Mouse (Mus musculus) ovary, postnatal 14 days (tissue): ENCODE data around the gene Wdr86.

Source experiments
- DNase-seq: peaks from one replicate; pipeline ENCODE4 v3.0.0; 2022; ENCODE audit warnings: low spot score

Wdr86 gene

DNA sequence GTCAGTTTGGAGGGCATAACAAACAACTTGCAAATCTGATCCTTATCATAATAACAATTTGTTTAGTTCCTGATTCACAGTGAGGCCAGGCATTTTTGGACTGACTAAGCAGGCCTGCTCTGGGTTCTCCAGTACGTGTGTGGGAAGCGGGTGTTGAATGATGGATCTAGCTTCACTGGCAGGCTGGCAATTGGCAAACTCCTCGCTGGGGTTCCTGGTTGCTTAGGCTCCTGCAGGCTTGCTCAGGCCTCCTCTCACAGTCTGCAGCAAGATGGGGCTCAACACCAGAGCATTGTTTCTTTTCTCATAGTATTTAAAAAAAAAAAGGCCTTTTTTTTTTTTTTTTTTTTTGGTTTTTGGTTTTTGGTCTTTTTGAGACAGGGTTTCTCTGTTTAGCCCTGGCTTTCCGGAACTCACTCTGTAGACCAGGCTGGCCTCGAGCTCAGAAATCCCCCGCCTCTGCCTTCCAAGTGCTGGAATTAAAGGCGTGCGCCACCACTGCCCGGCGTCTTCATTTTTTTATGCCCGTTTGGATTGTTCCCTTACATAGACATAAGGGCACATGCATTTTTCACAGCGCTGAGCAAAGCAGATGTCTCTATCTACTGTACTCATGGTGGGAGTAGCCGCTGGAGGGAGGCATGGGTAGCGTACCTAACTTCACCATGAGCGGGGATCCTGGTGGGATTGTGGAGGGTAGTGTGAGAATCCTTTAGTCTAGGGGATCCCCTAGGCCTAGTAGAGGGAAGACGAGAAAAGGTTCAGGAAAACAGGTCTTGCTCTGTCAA, 45.8 kb downstream of the Wdr86 start:
- DNase-seq: peak; percentile 49

DNA sequence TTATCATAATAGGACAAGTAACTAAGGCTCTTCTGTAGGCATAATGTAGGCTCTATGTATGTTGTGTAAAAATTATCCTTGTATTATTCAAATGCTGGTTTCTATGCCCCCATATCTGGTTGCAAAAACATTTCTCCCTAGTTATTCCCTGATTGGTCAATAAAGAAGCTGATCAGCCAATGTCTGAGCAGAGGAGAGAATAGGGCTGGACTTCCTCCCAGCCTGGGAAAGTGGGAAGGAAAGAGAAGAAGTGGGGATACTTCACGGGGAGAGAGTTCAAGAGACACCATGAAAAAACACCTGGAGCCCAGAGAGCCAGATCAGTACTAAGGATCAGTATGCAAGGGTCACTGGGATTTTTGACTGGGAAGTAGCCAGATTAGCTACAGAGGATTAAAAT, 49.1 kb downstream of the Wdr86 start:
- DNase-seq: no peak

DNA sequence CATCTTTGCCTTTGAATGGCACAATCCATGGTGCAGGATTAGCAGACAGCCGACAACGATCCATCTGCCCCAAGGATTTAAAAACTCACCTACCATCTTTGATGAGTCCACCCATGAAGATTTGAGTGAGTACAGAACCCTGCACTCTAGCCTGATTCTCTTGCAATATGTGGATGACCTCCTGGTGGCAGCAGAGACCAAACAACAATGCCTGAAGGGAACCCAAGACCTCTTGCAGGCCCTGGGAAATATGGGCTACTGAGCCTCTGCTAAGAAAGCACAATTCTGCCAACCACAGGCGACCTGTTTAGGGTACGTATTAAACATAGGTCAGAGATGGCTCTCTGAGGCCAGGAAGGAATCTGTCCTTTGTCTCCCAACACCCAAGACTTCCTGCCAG, 56.3 kb downstream of the Wdr86 start:
- DNase-seq: peak; percentile 80
